Comparison of ENCODE assay signal across 7 mouse cellular contexts in genomic region chr3:88296561-88297318, GRCm38 (mm10). TPM values are rescaled to one million over a fixed set of nuclear protein-coding genes. Genes with fewer than 3 reads are reported as not detected.
DNase-seq lines count a peak whose midpoint lies in the region; ATAC-seq lines count a peak whose summit lies in the region.

Gene Tsacc, minus strand, starts transcription at chr3:88296999.
Gene Cct3, plus strand, starts transcription at chr3:88297116.

- H3K27me3 ChIP-seq in intestine, embryonic 16.5 days (replicated peaks; ENCODE audit: control insufficient read depth, insufficient read depth, low read length) = no peaks in the 10 kb centered on the region
- H3K27me3 ChIP-seq in midbrain, embryonic 11.5 days (ENCODE audit: control insufficient read depth, insufficient read depth, low read length) = no peaks in the 10 kb centered on the region

- peaks cover 10% of the 10 kb centered on the region for H3K4me1 ChIP-seq in intestine, embryonic 16.5 days (ENCODE audit: control insufficient read depth, insufficient read depth, low read length)
- H3K4me1 ChIP-seq in midbrain, embryonic 11.5 days (ENCODE audit: control insufficient read depth, insufficient read depth, low read length) = peaks cover 14% of the 10 kb centered on the region

- under 1% methylated on average over 44 of the region's 44 CpGs for WGBS in intestine, embryonic 16.5 days
- WGBS in midbrain, embryonic 11.5 days = under 1% methylated on average over 44 of the region's 44 CpGs

- H3K9ac ChIP-seq in intestine, embryonic 16.5 days (ENCODE audit: low read depth, low read length) = peak within 1 kb of the TSS; percentile 90
- peak within 1 kb of the TSS; percentile 74 for H3K9ac ChIP-seq in midbrain, embryonic 11.5 days (ENCODE audit: low read length)

- peak within 1 kb of the TSS; percentile 94 for H3K27ac ChIP-seq in intestine, embryonic 16.5 days (ENCODE audit: low read length)
- H3K27ac ChIP-seq in midbrain, embryonic 11.5 days (ENCODE audit: low read depth, low read length) = peak within 1 kb of the TSS; percentile 81

- ATAC-seq in intestine, embryonic 16.5 days = peak; percentile 99
- ATAC-seq in midbrain, embryonic 11.5 days (ENCODE audit: low FRiP score) = peak; percentile 99

- 0 out of 2 replicates have a peak, but pooled peaks cover 6% of the 10 kb centered on the region for H3K36me3 ChIP-seq in intestine, embryonic 16.5 days (ENCODE audit: control insufficient read depth, insufficient read depth, low read length)
- H3K36me3 ChIP-seq in midbrain, embryonic 11.5 days (ENCODE audit: control insufficient read depth, insufficient read depth, low read length) = peaks cover 14% of the 10 kb centered on the region

- H3K9me3 ChIP-seq in intestine, embryonic 16.5 days (ENCODE audit: control insufficient read depth, low read length) = no peaks in the 10 kb centered on the region
- no peaks in the 10 kb centered on the region for H3K9me3 ChIP-seq in midbrain, embryonic 11.5 days (ENCODE audit: control insufficient read depth, low read length)

- H3K4me2 ChIP-seq in intestine, embryonic 16.5 days (ENCODE audit: low read depth, low read length) = peak within 1 kb of the TSS; percentile 70
- H3K4me2 ChIP-seq in midbrain, embryonic 11.5 days = peak within 1 kb of the TSS; percentile 82

- peak within 1 kb of the TSS; percentile 92 for H3K4me3 ChIP-seq in intestine, embryonic 16.5 days (ENCODE audit: low read length)
- H3K4me3 ChIP-seq in midbrain, embryonic 11.5 days (ENCODE audit: low read depth, low read length) = peak within 1 kb of the TSS; percentile 68

- peak; percentile 95 for DNase-seq in adrenal gland, adult 8-10 months
- DNase-seq in embryo, embryonic 9.5 days (ENCODE audit: extremely low spot score) = peak; percentile 97
- peak; percentile 86 to 94 for DNase-seq in gastrocnemius, postnatal 4 days (ENCODE audit: low spot score in 2 of 2)
- peak; percentile 94 to 95 for DNase-seq in left cerebral cortex, postnatal 36 days (ENCODE audit: low spot score in 2 of 2)
- peak; percentile 99 for DNase-seq in midbrain, embryonic 11.5 days (ENCODE audit: low spot score, missing footprints)
- DNase-seq in skeletal muscle tissue, adult 2 months (ENCODE audit: low read depth, low spot score) = peak; percentile 99

- intact Hi-C loops in left cerebral cortex, postnatal 36 days (cut with DNase I) = loop anchor here (5.0 kb wide), 1 partner anchor 41 kb away; the partner anchor contains the start of genes Smg5 and Tmem79

RNA-seq across cellular contexts. Expression of gene Tsacc, which starts in this region (rescaled TPM):
- 1 to 10 TPM; 6.2 to 9.3 (median 8.2) TPM for total RNA-seq in adrenal gland, adult 8-10 months (2022)
- 10 to 100 TPM; 10.9 to 12.5 TPM for total RNA-seq in gastrocnemius, postnatal 4 days (2021)
- polyA plus RNA-seq in intestine, embryonic 16.5 days (2015; fragmentation: Nextera tagmentation; extraction: Ambion mirVana) = 9.7 and 10.8 TPM in 2 replicates
- total RNA-seq in left cerebral cortex, postnatal 36 days (2021) = 1 to 10 TPM; 2.3 to 6.0 TPM
- polyA plus RNA-seq in midbrain, embryonic 11.5 days (2014; fragmentation: Nextera tagmentation; extraction: Ambion mirVana) = 7.5 and 7.9 TPM in 2 replicates

RNA-seq across cellular contexts. Expression of gene Cct3, which starts in this region (rescaled TPM):
- total RNA-seq in adrenal gland, adult 8-10 months (2022) = 100 to 1,000 TPM; 250 to 360 (median 279) TPM
- total RNA-seq in gastrocnemius, postnatal 4 days (2021) = 100 to 1,000 TPM; 231 to 248 TPM
- polyA plus RNA-seq in intestine, embryonic 16.5 days (2015; fragmentation: Nextera tagmentation; extraction: Ambion mirVana) = 470 and 510 TPM in 2 replicates
- total RNA-seq in left cerebral cortex, postnatal 36 days (2021) = 100 to 1,000 TPM; 170 TPM
- polyA plus RNA-seq in midbrain, embryonic 11.5 days (2014; fragmentation: Nextera tagmentation; extraction: Ambion mirVana) = 746 and 783 TPM in 2 replicates

Comparison
In these comparisons a context has a peak if more than half of its experiments do, and no peak if none do; other contexts are left out.
1. Peak in every context shown above with its lines: DNase-seq, ATAC-seq, H3K4me3 ChIP-seq and H3K27ac ChIP-seq.